Mouse (Mus musculus) testis, adult 10 weeks (tissue): Measurements from ENCODE around the gene Cnga1. TPM values are rescaled to one million over a fixed set of nuclear protein-coding genes. Genes with fewer than 3 reads are reported as not detected.

Experiments
- polyA plus RNA-seq: library from polyadenylated mRNA; stranded (reverse); fragments of 350-450 nt; fragmentation: Illumina TruSeq; extraction: RNeasy Lipid Tissue Mini Kit (QIAGEN cat#74804); gene quantifications from one replicate; pipeline ENCODE4 v1.2.3, GENCODE M21; 2014; ENCODE audit warnings: low read depth, low replicate concordance

The Cnga1 gene
- 2.0 TPM for polyA plus RNA-seq

DNA sequence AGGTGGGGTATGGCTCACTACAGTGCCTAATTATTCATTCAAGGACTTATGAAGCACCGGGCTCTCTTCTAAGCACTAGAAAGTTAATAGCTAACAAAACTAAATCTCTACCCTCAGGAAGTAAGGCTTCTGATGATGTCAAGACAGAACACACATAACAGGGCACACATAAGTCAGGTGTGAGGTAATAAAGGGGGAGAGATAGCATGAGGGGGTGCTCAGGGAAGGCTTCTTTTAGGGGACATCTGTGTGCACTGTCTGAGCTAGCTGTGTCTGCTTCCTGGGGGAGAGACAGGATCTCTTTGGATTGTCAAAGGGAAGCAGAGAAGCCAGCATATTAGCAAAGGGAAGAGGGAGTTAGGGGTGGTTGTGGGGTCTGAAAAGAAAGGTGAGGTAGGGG lies at the start of gene Cnga1:
Gene Cnga1 (minus strand): TSS at position 101 of the 400 bp plus-strand sequence.

DNA sequence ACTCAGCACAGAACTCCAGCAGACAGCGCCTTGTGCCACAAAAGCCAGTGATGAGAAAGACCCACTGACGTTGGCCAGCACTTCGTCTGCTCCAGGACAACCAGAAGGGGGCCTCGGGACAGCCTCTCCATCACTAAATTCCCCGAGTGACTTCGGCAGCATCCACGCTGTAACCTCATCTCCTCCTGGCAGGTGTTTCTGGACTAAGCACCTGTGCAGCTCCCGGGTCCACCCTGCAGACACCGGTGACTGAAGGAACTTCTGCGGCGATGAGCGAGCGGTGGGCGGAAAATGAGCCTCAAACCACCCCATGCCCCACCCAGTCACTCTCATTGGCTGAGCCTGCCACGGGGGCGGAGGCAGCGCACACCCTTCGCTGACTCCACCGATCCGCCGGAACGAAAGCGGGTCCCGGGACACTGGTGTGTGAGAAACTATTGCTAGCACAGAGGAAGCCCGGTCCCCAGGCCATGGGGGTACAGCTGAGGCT lies 3.4 kb upstream of the Cnga1 start, which contains the start of gene Nipal1:
Gene Nipal1 (plus strand): TSS at position 378 of the 490 bp plus-strand sequence.

GRCm38 (mm10) chr5:72587192-72587681 lies 56.8 kb downstream of the Cnga1 start, which contains the start of gene Gm5868:
TSS of gene Gm5868 (minus strand) at chr5:72587551.

DNA sequence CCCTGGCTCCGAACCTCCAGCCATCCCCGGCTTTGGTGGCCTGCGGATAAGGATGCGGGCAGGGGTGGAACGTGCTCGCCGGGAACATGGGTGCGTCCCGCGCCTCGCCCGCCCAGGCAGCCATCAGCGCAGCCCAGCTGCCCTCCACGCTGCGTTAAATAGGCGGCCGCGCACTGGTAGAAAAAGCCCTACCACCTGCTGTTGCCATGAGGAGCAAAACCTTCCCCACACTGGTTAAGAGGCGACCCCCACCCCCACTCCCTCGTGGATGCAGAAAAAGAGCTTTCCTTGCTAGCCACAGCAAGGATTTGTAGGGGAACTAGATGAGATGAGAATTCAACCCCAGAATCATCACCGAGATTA lies 63.1 kb downstream of the Cnga1 start, which contains the start of gene Zar1:
Gene Zar1 (minus strand): TSS at position 285 of the 363 bp plus-strand sequence.

GRCm38 (mm10) chr5:72559544-72560049 lies 84.5 kb downstream of the Cnga1 start, which contains the start of gene Nfxl1:
TSS of gene Nfxl1 (minus strand) at chr5:72559684.

Other genes with a start within 250 kb of the Cnga1 start
- gene Corin, start 139.8 kb downstream of the Cnga1 start, polyA plus RNA-seq = 31.5 TPM
- gene Nfxl1, start 84.6 kb downstream of the Cnga1 start, polyA plus RNA-seq = 27.8 TPM
- gene Zar1, start 63.0 kb downstream of the Cnga1 start, polyA plus RNA-seq = not detected
- gene Gm5868, start 56.7 kb downstream of the Cnga1 start, polyA plus RNA-seq = not detected
- 1.2 TPM for gene Nipal1, start 3.5 kb upstream of the Cnga1 start, polyA plus RNA-seq
- 4.3 TPM for gene Txk, start 108.5 kb upstream of the Cnga1 start, polyA plus RNA-seq
- gene Tec, start 224.2 kb upstream of the Cnga1 start, polyA plus RNA-seq = 1.7 TPM